21 mouse cellular contexts compared by ENCODE assay signal in the genomic region with DNA sequence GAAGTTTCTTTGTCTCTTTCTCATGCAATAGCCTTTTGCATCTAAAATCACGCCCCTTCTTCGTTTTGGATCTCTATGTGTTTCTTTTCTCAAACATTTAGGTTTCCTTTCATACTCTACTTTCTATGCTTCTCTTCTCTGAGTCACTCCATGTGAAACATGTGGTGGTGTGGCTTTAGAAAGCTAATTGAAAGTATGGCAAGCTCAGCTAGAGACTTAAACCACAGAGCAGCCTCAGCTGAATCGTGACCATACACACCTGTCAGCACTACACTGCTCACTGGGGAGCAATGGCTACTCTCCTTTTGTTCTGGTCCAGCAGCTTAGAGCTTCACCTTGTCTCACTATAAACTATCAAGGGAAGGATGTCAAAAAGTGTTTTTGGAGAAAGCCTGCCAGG. TPM values are rescaled to one million over a fixed set of nuclear protein-coding genes. Genes with fewer than 3 reads are reported as not detected.
DNase-seq lines count a peak whose midpoint lies in the region; ATAC-seq and TF ChIP-seq lines count a peak whose summit lies in the region.
"Had no signal": no experiment of that assay in that cellular context is flagged by ENCODE, and none has a peak within 500 bp of the region (broad histone marks: within the 10 kb centered on the region; RNA-seq: fewer than 3 reads in every experiment).

No protein-coding gene starts in this region.

- TF ChIP-seq POLR2A in cerebellum, adult 2 months (IDR thresholded peaks at IDR 0.05; ENCODE audit: borderline replicate concordance, insufficient read depth, low read length): no peak

- WGBS in cerebellum, adult 2 months: 62% methylated on average over 3 of the region's 3 CpGs

- no peak overlapping the region for H3K4me3 ChIP-seq in cerebellum, adult 2 months (replicated peaks; ENCODE audit: insufficient read depth, low read depth, low read length)
- H3K4me3 ChIP-seq: embryonic facial prominence, embryonic 10.5 days; embryonic facial prominence, embryonic 12.5 days; forebrain, embryonic 10.5 days; forebrain, embryonic 12.5 days; gastrocnemius, adult 2 months had no signal

- peak in 1 of 2 experiments; percentile 41 for DNase-seq in cerebellum, adult 2 months
- DNase-seq in cerebellum, postnatal 4 days (ENCODE audit: low spot score in 2 of 2): no peak
- peak; percentile 67 for DNase-seq in 3T3-L1 (ENCODE audit: low read depth, low spot score)
- peak; percentile 10 for DNase-seq in NIH3T3 (ENCODE audit: low read depth)
- DNase-seq in fibroblast of lung, adult 2 months (ENCODE audit: low read depth): peak; percentile 60
- DNase-seq in B cell, adult 2 months: no peak
- DNase-seq: adrenal gland, adult 2 months; adrenal gland, postnatal 10 days; adrenal gland, postnatal 25 days; cerebellum, adult 11-12 months; cerebellum, adult 8-10 months; cerebellum, adult 9-11 months; cerebellum, postnatal 14 days; cerebellum, postnatal 36 days; gastrocnemius, adult 2 months had no signal

- peaks cover 13% of the 10 kb centered on the region for H3K4me1 ChIP-seq in cerebellum, adult 2 months (ENCODE audit: control insufficient read depth, insufficient read depth, low read length)
- H3K4me1 ChIP-seq: embryonic facial prominence, embryonic 10.5 days; embryonic facial prominence, embryonic 12.5 days; forebrain, embryonic 10.5 days; forebrain, embryonic 12.5 days had no signal

- no peak for ATAC-seq in CD4-positive, CD25-positive, alpha-beta regulatory T cell, adult 4 months
- ATAC-seq: forebrain, embryonic 16.5 days had no signal

- H3K27me3 ChIP-seq in cerebellum, adult 2 months (ENCODE audit: control insufficient read depth, insufficient read depth, low read length): no peaks in the 10 kb centered on the region
- H3K27me3 ChIP-seq: embryonic facial prominence, embryonic 12.5 days; forebrain, embryonic 12.5 days had no signal

- TF ChIP-seq CTCF in cerebellum, adult 2 months (IDR thresholded peaks at IDR 0.05; ENCODE audit: borderline replicate concordance, insufficient read depth, low read depth, low read length): no peak

- 0 out of 2 replicates have a peak overlapping the region, but pooled peaks have one; percentile 10 for H3K27ac ChIP-seq in cerebellum, adult 2 months (ENCODE audit: insufficient read depth, low read length)
- H3K27ac ChIP-seq: embryonic facial prominence, embryonic 10.5 days; embryonic facial prominence, embryonic 12.5 days; forebrain, embryonic 10.5 days; forebrain, embryonic 12.5 days; gastrocnemius, adult 2 months had no signal

RNA-seq across cellular contexts. Expression of a gene that starts 31.2 kb away (rescaled TPM):
- polyA plus RNA-seq in cerebellum, adult 2 months (2012; rRNA removed): 9.8 and 10.1 TPM in 2 replicates
- not detected for polyA plus RNA-seq in CD4-positive, CD25-positive, alpha-beta regulatory T cell, adult 4 months (2017; shearing (Covaris generic))

Comparison
In these comparisons a context has a peak if more than half of its experiments do, and no peak if none do; other contexts are left out.
1. DNase-seq: peak in 3T3-L1 (single experiment), NIH3T3 (single experiment) and fibroblast of lung, adult 2 months (single experiment); none in cerebellum, postnatal 4 days (0 of 2) and B cell, adult 2 months (0 of 2).
2. RNA of a gene that starts 31.2 kb away (polyA plus RNA-seq): 9.8 to 10.1 TPM in cerebellum, adult 2 months; not detected in CD4-positive, CD25-positive, alpha-beta regulatory T cell, adult 4 months; every median in the first group is over 10 times any median in the second.